Mouse (Mus musculus) heart, adult 8-10 months (tissue): ENCODE measurements around the gene Dclk3. TPM values are rescaled to one million over a fixed set of nuclear protein-coding genes. Genes with fewer than 3 reads are reported as not detected.

ENCODE experiments used
- DNase-seq: peaks from one replicate; pipeline ENCODE4 v3.0.0; 2022; ENCODE audit warnings: low spot score
- total RNA-seq, 4 experiments: library from RNA; stranded (reverse); gene quantifications; 2 replicates each; pipeline ENCODE4 v1.2.4; 2022

Dclk3 gene
- total RNA-seq, 4 experiments from 2014 or later = 0.16 to 0.37 (median 0.22) TPM

DNA sequence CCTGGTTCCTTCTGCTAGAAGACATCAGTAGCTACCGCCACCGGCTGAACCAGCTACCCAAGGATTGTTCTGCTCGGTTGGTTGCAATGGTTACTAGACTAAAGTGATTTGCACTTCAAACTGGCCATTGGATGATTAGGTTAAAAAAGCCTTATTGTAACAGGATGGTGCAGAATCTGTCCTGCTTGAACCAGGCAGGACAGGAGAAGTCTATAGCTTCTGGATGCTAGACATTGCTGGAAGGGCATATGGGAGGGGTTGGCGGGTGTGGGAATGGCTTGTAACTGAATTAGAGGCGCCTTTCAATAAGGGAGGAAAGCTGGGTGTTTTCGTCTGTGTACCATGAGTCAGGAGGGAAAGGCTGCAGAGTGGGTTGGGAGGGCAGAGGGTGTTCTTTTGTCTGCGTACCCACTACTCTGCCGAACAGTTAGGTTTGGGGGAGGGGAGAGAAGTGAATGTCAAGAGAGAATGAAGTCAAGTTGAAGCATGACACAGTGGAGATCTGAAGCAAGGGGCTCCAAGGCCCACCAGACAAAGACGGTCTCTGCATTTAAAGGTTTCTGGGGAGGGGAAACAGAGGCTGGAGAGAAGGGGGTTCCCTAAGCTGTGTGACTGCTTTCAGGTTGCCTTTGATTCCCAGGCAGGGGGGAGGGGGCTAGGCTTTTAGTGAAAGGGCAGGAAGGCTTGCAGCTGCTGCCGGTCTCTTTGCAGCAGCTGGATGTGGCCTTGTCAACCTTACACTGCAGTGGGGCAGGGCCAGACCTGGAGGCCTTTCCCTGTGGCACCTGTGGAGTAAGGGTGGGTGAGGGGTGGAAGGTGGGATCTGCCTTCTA lies 48.0 kb downstream of the Dclk3 start:
- no peak for DNase-seq

DNA sequence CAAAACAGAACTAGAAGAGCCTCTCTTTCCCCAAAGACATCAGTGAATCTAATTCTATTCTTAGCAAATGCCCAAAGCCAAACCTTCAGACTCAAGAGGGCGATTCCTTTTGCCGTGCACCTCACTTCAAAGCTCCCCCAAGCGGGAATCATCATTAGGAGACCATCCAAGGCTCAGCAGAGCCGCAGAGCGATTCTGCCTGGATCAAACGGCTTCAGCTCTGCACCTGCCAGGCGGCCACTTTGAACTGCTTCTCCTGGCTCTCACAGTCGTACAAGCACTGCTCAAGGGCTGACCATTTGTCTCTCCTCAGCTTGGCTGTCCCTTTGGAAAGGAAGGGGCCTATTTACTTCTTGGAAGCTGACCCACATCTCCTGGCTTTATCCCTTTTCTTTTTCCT lies 51.7 kb downstream of the Dclk3 start:
- no peak for DNase-seq

DNA sequence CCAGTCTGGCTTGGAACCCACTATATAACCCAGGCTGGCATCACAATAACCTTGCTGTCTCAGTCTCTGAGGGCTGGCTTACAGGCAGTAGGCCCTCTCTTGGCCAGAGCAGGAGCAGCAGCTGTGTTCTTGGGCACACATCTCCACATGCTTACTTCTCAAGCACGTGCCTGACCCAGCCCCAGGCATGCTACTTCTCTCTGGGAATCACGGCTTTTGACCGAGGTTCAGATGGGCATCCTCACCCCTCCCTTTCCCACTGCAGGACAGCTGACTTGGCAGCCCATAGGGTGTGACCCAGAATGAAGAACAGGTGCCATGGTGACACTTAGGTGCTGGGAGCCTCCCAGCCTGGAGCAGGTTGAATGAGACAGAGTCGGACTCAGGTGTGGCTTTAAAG lies 52.4 kb downstream of the Dclk3 start:
- no peak for DNase-seq

DNA sequence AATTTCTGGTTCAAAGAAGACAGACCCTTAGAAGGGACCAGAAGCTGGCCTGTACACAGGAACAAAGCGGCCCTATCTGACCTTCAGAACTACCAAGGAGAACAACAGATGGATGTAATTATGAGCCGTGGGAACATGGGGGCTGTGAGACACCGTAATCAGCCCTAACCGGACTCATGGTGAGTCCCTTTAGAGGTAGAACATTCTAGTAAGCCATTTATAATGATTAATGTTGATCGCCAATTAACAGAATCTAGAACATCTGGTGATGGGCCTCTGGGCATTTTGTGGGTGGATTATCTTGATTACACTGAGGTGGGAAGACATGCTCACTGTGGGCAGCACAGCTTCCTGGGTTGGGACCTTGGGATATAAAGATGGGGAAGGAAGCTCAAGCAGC lies 54.6 kb downstream of the Dclk3 start:
- no peak for DNase-seq

DNA sequence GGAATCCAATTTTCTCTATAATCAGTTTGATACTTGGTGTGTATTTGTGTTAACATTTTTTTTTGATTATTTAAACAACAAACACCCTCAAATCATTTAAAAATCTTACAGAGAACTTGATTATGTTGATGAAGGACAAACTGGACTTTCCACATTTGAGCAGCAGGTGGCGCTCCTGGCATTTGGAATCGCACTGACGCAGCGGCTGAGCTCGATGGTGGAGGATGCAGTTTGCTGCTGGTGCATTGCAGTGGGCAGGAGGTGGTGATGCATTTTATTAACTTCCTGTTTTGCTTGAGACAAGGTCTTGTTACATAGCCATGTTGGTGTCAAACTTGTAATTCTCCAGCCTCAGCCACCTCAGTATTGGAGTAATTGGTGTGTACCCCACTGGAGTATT lies 56.7 kb downstream of the Dclk3 start:
- peak; percentile 30 for DNase-seq

DNA sequence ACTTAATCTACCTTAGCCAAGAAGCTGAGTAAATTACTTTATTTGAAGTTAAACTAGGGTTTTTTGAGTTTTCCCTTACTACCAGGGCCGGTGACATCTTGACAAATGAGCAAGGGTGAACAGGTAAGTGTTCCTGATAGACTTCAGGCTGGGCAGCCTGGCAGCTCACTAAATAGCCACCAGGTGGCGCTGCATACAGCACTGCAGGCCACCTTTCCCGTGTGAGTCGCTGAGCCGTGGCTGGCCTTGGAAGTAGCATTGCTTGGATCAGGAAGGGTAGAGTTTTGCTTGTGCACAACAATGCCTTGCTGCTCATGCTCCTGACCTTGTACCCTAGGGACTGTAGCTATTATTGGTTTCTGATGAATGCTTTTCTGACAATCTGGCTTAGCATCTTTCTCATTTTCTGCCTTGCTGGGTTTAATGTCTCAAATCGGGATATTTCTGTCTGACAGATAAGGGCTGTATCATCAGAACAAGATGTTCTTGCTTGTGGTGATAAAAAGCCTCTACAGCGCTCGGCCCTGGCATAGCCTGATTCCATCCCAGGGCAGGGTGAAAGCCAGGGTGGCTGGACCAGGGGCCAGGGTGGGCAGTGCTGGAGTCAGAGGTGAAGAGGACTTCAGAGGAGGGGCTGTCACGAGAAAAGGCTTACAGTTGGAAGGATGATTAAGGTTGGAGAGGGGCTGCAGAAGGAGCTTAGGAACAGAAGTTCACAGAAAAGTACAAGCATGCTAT lies 58.4 kb downstream of the Dclk3 start:
- DNase-seq = peak; percentile 44

DNA sequence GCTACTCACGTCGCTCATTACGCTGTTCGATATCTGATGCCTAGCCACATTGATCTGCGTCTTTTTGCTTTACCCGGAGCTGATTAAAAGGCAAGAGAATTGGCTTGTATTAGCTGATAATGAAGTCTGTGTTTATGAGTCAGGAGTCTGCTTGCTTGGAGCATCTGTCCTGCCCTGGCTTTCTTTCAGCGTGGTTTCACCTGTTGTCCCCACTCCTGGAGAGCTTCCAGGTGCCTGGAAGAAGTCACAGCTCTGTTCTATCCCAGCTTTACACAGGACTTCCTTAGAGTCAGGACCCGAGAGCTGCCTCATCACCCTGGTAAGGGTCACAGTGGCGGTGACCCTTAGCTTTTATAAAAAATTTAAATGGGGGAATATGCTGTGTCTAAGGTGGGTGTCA lies 61.3 kb downstream of the Dclk3 start:
- DNase-seq = no peak

DNA sequence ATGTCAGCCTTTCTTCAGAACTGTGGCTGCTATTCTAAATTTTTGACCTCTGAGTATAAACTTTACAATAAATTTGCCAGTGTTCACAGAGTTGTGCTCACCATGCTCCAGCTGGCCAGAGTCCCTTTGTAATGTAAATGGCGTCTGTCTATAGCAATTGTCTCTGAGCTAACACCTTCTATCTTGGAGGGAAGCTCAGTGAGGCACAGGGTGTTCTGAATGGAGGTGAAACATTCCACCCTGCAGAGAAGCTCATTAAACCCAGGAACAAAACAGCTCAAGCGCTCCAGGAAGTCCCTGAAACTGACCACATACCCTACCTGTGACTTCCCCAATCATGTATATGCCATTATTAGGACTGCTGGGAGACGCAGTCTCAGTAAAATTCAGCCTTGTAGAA lies 67.2 kb downstream of the Dclk3 start:
- no peak for DNase-seq

DNA sequence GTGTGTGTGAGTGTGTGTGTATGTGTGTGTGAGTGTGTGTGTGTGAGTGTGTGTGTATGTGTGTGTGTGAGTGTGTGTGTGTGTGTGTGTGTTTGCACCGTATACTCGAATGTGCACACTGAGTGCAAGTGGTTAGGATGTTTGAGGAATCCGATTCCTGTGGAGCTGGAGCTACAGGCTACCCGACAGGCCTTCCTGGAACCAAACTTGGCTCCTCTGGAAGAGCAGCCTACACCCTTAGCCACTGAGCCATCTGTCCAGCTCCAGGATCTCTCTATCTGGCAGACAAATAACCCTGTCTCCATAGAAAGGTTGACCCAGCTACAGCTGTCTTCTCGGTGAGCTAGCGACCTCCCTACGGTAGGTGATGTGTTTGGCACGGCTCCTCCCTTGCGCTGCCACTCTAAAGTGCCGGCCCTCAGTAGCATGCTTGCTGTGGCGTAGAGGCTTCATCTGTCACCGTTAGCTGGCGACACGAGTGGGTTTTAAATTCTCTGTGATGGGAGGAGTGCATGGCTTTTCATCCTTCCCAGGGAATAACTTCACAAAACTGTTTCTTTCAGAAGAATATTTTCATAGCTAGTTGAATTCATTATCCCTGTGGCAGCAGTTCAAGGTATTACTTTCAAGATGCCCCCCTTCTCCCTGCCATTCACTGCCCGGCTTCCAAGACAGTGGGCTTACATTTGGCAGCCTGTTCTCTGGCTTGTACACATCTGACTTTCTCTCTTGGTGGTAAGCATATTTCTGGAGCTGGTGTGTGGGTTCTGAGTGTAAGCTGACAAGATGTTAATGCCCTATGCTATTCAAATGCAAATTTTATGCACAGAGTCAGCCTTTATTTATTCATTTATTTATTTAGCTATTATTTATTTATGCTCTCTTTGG lies 75.9 kb downstream of the Dclk3 start:
- no peak for DNase-seq

DNA sequence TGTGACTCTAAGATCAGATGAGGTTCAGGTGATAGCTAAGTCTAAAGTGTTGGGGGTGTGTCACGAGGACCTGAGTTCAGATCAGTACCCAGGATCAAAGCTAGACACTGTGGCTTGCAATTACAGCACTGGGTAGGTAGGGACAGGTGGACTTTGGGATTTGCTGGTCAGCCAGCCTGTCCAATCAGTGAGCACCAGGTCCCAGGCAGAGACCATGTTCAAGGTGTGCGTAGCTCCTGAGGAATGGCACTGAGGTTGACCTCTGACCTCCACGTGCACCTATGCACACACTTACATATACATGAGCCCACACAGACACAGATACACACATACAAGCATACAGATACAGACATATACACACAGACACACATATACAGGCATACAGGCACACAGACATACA lies 76.7 kb downstream of the Dclk3 start:
- DNase-seq = no peak

DNA sequence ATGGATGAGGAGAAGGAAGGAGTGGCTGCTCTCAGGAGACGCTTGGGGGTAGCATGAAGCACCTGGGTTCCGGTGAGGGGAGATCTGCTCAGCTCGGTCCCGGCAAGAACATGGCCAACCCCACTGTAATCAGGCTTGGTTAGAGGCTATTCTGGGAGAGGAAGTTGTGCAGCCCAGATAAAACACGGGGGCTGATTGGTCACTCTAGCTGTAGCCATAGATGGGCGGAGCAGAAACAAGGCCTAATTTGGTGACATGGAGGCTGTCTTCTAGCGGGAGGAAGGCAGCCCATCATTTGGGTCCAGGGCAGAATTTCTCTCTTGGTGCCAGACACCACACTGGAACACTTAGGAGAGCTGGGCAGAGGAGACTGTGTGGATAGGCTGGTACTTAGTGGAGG lies 83.3 kb downstream of the Dclk3 start:
- no peak for DNase-seq

DNA sequence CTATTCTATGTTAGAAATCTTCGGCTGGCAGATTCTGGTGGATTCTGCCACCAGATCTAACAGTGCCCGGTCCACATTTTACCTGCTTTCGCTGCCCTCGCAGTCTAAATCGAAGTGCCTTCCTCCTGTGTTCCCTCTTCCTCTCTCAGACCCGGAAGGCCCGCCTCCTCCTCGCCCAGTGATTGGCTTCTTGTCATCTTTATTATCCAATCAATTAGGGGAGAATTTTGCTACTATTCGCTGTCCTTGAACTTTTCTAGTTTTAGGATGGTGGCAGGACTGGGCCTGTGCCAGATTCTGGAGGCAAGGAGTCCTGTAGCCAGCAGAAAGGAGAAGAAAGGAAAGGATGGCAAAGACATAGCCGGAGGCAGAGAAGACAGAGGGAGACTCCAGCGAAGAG lies 84.2 kb downstream of the Dclk3 start:
- DNase-seq = no peak

DNA sequence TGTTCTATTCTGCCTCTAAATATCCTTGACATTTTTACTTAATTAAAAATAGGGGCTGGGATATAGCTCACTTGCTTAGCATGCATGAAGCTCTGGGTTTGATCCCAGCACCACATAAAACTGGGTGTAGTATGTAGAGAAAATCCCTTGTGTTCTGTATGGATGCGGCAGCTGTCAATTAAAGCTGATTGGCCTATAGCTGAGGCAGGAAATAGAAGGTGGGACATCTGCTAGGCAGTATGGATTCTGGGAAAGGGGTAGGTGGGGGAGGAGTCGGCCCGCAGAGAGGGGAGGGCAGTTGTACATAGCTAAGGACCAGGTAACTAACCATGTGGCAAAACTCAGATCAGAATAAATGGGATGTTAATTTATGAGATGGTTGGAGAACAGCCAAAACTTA lies 85.0 kb downstream of the Dclk3 start:
- no peak for DNase-seq

DNA sequence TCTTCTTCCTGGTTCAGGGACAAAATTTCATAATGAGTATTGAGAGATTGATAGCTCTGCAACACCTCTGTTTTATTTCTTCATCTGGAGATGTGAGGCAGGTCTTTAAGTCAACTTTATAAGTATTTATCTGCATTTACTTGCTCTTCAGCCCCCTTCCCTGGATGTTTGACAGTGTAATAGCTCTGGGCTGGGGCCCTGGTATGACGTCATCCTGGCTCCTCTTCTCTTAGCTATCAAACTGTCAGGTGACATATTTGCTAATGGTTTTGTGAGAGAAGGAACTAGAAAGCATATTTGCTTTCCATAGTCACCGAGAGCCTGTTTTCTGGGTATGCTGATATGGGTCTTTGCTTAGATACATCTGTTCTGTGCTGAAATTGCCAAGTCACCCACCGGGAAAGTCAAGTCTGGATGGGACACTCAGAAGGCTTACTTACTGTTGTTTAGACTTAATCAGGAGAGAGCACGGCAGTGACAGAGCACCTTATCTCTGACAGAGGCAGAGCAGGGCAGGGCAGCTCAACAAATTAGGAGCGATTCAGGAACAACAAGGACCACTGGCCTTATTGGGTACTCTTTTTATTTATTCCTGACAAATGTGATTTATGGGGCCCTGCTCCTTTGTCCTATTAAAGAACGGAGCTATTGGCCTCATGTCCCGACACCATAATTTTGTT lies 96.0 kb downstream of the Dclk3 start:
- DNase-seq = no peak

DNA sequence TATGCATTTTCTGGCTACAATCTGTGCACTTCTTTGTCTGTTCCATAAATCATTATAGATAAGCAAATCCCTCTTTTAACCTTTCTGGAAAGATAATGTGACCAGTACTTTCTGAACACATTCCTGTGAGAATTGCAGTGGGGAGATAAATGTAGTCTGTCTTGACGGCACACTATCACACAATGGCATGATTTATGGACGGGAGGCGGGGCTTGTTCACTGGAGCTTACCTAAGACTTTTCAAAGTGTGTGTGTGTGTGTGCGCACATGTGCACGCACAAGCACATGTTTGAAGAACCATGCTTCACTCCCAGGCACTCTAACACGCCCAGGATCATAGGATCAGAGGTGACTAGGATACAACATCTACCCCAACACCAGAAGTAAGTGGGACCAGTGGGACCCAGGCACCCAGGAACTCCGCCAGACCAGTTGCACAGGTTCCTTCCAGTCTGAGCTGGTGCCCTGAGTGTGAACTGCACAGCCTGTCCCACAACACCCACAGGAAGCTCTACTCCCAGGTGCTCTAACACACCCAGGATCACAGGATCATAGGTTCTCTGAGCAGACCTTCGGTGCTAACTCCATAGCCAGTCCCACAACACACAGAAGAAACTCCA lies 96.7 kb downstream of the Dclk3 start:
- no peak for DNase-seq

Other genes starting within 250 kb of the Dclk3 start
- gene Mlh1, start 167.3 kb upstream of the Dclk3 start, total RNA-seq = 1 to 10 TPM; 5.1 to 9.6 (median 7.6) TPM
- 10 to 100 TPM; 24.1 to 25.4 (median 24.9) TPM for gene Epm2aip1, start 167.2 kb upstream of the Dclk3 start, total RNA-seq
- under 1 TPM in 1 of 4 experiments, not detected in 3; 0.16 TPM for gene Trank1, start 127.3 kb upstream of the Dclk3 start, total RNA-seq